Mouse (Mus musculus): ENCODE data around the gene Gm21776.
"Not testable (repeated sequence)": the region's sequence is repeated elsewhere in the genome, so short reads cannot be mapped to it uniquely, and the experiment has no call there.

The Gm21776 gene

GRCm38 (mm10) chrY:76378362-76378761 lies at the start of gene Gm21776:
Gene Gm21776 (plus strand): TSS chrY:76378662.
- not testable (repeated sequence) for DNase-seq (ENCODE audit: extremely low read depth, low read depth)

Measured in MEL-GATA-1-ER (cell line).